Mouse (Mus musculus) brown adipose tissue, adult 24 weeks (tissue): ENCODE results near the gene Slf2. TPM values are rescaled to one million over a fixed set of nuclear protein-coding genes. Genes with fewer than 3 reads are reported as not detected.

Experiments
- H3K27ac ChIP-seq: fragments of 200-500 bp; replicated peaks from 2 replicates; pipeline ENCODE4 v1.5.1; 2012; ENCODE audit warnings: low read depth, mild to moderate bottlenecking, low read length
- H3K4me1 ChIP-seq: fragments of 200-500 bp; 2 replicates; pipeline ENCODE4 v1.6.1; 2012; ENCODE audit warnings: low read length, mixed read lengths; ENCODE audit not compliant: control insufficient read depth, insufficient read depth, insufficient read length
- H3K4me3 ChIP-seq: fragments of 200-500 bp; 2 replicates; pipeline ENCODE4 v1.5.1; 2012; ENCODE audit warnings: low read depth, mild to moderate bottlenecking, low read length, moderate library complexity; ENCODE audit not compliant: insufficient read depth
- polyA plus RNA-seq: library from polyadenylated mRNA; stranded (reverse); fragments of >200 nt; gene quantifications from 2 replicates; pipeline ENCODE4 v1.2.4, GENCODE M21; 2012; ENCODE audit not compliant: missing spikeins, insufficient read depth, insufficient read length

Slf2 gene
- polyA plus RNA-seq, 1 experiment, result 6.2 TPM

GRCm38 (mm10) chr19:45005957-45006712 lies 75.2 kb downstream of the Slf2 start, which contains the start of gene Mrpl43:
TSS of gene Mrpl43 (minus strand) at chr19:45006442.
- Histone ChIP-seq H3K4me1 (no peaks in the 10 kb centered on the region), H3K27ac (peak within 1 kb of the TSS; percentile 89), H3K4me3 (peak within 1 kb of the TSS; percentile 99)

GRCm38 (mm10) chr19:45007021-45007420 lies 76.1 kb downstream of the Slf2 start:
- H3K4me1 ChIP-seq, result no peaks in the 10 kb centered on the region
- peak overlapping the region; percentile 99 for H3K4me3 ChIP-seq
- peak overlapping the region; percentile 63; the same call in 1 of the 2 replicates for H3K27ac ChIP-seq

DNA sequence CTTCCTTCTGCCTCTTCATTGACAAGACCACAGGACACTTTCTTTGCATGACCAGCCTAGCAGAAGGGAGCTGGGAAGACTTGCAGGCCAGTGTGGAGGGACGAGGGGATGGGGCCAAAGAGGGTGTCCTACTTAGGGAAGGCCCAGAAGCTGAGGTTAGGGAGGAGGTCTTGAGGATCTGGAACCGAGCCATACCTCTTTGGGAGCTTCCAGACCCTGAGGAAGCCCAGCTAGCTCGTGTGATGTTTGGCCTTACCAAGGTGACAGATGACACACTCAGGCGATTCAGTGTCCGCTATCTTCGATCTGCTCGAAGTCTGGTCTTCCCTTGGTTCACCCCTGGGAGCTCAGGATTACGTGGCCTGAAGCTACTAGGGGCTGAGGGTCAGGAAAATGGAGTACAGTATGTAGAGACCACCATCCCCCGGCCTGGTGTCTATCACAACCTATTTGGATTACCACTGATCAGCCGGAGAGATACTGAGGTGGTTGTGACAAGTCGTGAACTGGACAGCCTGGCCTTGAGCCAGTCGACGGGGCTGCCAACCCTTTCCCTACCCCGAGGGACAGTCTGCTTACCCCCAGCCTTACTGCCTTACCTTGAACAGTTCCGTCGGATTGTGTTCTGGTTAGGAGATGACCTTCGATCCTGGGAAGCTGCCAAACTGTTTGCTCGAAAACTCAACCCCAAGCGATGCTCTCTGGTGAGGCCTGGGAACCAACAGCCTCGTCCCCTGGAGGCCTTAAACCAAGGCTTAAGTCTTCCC lies 76.7 kb downstream of the Slf2 start:
- peak overlapping the region; percentile 99 for H3K4me3 ChIP-seq
- no peak overlapping the region for H3K27ac ChIP-seq

DNA sequence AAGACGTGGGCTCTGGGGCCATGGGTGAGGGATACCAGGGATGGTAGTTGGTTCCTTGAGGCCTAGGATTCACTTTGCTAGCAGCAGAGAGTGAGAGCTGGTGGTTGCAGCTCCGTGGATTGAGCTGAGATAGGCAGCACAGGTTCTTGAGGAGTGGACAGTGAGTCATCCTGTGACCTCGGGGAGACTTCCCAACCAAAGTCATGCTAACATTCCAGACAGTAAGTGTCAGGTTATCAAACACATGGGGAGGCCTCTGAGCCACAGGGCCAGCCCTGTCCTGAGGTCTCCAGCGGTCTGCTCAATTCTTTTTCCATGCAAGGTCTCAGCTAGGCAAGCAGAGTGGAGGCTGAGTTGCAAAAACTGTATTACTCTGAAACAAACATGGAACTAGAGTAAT lies 79.7 kb downstream of the Slf2 start:
- Histone ChIP-seq H3K4me3 (no peak overlapping the region), H3K27ac (no peak overlapping the region), H3K4me1 (no peaks in the 10 kb centered on the region)

More for the DNA sequence above, 76.7 kb downstream of the Slf2 start:
- no peaks in the 10 kb centered on the region for H3K4me1 ChIP-seq

GRCm38 (mm10) chr19:45012219-45012618 lies 81.3 kb downstream of the Slf2 start:
- Histone ChIP-seq H3K27ac (no peak overlapping the region), H3K4me1 (no peaks in the 10 kb centered on the region), H3K4me3 (no peak overlapping the region)

- Histone ChIP-seq H3K4me1 (no peaks in the 10 kb centered on the region), H3K27ac (no peak overlapping the region), H3K4me3 (no peak overlapping the region)
Measured at GRCm38 (mm10) chr19:45012636-45013035, 81.7 kb downstream of the Slf2 start.

DNA sequence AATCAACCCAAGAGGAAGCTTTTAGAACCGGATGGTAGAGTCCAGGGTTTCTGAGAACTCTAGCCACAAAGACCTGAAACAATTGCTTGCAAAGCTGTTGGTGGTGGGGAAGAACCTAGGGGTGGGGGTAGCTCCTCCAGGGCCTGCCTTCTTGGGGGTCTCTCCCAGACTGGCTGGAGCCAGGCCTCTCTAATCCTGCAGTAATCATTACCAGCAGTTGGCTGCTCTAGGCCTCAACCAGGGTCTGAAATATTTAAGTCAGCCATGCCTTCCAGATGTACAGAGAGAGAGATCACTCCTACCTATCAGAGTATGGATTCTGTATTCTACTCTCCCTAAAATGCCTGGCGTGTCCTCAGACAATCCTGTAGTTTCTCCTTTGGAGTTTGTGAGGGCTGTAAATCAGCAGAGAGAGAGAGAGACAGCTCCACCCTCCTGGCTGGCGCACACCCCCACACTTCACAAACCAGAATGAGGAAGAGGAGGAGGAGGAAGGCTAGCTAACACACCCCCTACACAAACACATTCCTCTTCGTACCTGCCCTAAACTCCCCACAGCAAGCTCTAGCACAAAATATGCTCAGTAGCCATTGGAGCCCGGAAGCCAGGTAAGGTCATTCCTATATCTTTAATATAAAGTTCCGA lies 82.8 kb downstream of the Slf2 start:
- Histone ChIP-seq H3K27ac (no peak overlapping the region), H3K4me3 (no peak overlapping the region), H3K4me1 (no peaks in the 10 kb centered on the region)

DNA sequence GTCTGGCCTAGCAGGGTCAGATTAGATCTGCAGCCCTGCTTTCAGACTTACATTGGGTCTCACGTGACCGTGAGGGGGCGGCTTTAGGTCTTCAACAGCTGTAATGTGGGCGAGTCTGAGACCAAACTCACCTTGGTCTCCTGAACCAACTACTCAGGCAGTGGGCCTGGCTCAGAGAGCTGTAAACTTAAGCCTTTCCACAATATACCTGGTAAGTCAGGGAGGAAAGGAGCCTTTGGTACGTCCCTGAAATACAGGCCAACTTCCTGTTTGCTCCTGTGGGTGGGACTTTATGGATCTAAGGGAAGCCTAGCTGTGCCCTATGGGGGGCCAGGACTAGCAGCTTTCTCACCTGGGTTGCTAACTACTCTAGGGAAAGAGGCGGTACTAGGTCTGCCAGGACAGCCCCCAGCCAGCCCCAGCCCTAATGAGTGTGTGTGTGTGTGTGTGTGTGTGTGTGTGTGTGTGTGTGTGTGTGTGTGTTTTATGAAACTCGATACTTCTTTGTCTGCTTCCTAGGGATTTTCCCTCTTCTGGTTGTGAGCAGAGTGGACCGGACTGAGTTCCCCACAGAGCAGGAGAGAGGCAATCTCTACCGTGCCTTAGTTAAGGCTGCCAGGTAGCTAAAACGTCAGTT lies 83.5 kb downstream of the Slf2 start, which contains the start of gene Lzts2:
TSS of gene Lzts2 (plus strand) at position 80 of the 637 bp plus-strand sequence.
- no peaks in the 10 kb centered on the region for H3K4me1 ChIP-seq
- H3K4me3 ChIP-seq, result peak within 1 kb of the TSS; percentile 92
- H3K27ac ChIP-seq, result peak within 1 kb of the TSS; percentile 98

- peak overlapping the region; percentile 98 for H3K27ac ChIP-seq
- H3K4me3 ChIP-seq, result peak overlapping the region; percentile 92
- H3K4me1 ChIP-seq, result 0 out of 2 replicates have a peak, but pooled peaks cover 4% of the 10 kb centered on the region
Measured at GRCm38 (mm10) chr19:45014981-45015402, 84.0 kb downstream of the Slf2 start.

- Histone ChIP-seq H3K4me3 (peak overlapping the region; percentile 92), H3K4me1 (peaks cover 8% of the 10 kb centered on the region), H3K27ac (peak overlapping the region; percentile 98)
Measured at GRCm38 (mm10) chr19:45015518-45016281, 84.7 kb downstream of the Slf2 start.

GRCm38 (mm10) chr19:45016341-45017215 lies 85.6 kb downstream of the Slf2 start:
- H3K4me1 ChIP-seq, result peaks cover 17% of the 10 kb centered on the region
- peak overlapping the region; percentile 99 for H3K27ac ChIP-seq
- H3K4me3 ChIP-seq, result peak overlapping the region; percentile 92

GRCm38 (mm10) chr19:45017216-45017771 lies 86.3 kb downstream of the Slf2 start:
- peak overlapping the region; percentile 90 for H3K4me3 ChIP-seq
- peaks cover 17% of the 10 kb centered on the region for H3K4me1 ChIP-seq
- H3K27ac ChIP-seq, result peak overlapping the region; percentile 99

- peaks cover 17% of the 10 kb centered on the region for H3K4me1 ChIP-seq
- peak overlapping the region; percentile 99 for H3K27ac ChIP-seq
- peak overlapping the region; percentile 90 for H3K4me3 ChIP-seq
Measured at GRCm38 (mm10) chr19:45017909-45018308, 87.0 kb downstream of the Slf2 start.
